Mouse (Mus musculus): ENCODE data around the gene Glrx5. TPM values are rescaled to one million over a fixed set of nuclear protein-coding genes. Genes with fewer than 3 reads are reported as not detected.
A peak's percentile ranks its signal among the peaks of the same experiment; 100 is the strongest.

The Glrx5 gene
- 164 and 169 TPM in 2 replicates for polyA plus RNA-seq (2015; fragmentation: Nextera tagmentation; extraction: Ambion mirVana)

GRCm38 (mm10) chr12:105032147-105032831, at the start of gene Glrx5:
Gene Glrx5, plus strand, starts transcription at chr12:105032688.
- peaks cover 13% of the 10 kb centered on the region; the same call in 1 of the 2 replicates for H3K36me3 ChIP-seq
- WGBS: under 1% methylated on average over 70 of the region's 72 CpGs
- peak within 1 kb of the TSS; percentile 88 for H3K4me2 ChIP-seq
- H3K9ac ChIP-seq: peak within 1 kb of the TSS; percentile 84
- peak; percentile 99 for ATAC-seq (ENCODE audit: low FRiP score, low read depth)
- no peaks in the 10 kb centered on the region for H3K9me3 ChIP-seq
- H3K27me3 ChIP-seq: no peaks in the 10 kb centered on the region
- H3K4me1 ChIP-seq (replicated peaks): peaks cover 41% of the 10 kb centered on the region
- peak within 1 kb of the TSS; percentile 82 for H3K27ac ChIP-seq (replicated peaks)
- H3K4me3 ChIP-seq: peak within 1 kb of the TSS; percentile 84

- no peak for ATAC-seq (ENCODE audit: low FRiP score, low read depth)
- Histone ChIP-seq H3K27ac (replicated peaks) (no peak overlapping the region), H3K4me1 (replicated peaks) (peaks cover 10% of the 10 kb centered on the region), H3K4me2 (no peak overlapping the region), H3K4me3 (no peak overlapping the region), H3K9me3 (no peaks in the 10 kb centered on the region), H3K9ac (no peak overlapping the region), H3K36me3 (no peaks in the 10 kb centered on the region), H3K27me3 (no peaks in the 10 kb centered on the region)
- 58% methylated on average over 7 of the region's 7 CpGs for WGBS
These were observed 49.0 kb upstream of the Glrx5 start for GRCm38 (mm10) chr12:104983476-104983875.

- 78% methylated on average over 5 of the region's 5 CpGs for WGBS
- Histone ChIP-seq H3K36me3 (no peaks in the 10 kb centered on the region), H3K9me3 (no peaks in the 10 kb centered on the region), H3K4me2 (no peak overlapping the region), H3K27me3 (no peaks in the 10 kb centered on the region), H3K4me3 (no peak overlapping the region), H3K9ac (no peak overlapping the region), H3K4me1 (replicated peaks) (0 out of 2 replicates have a peak, but pooled peaks cover 4% of the 10 kb centered on the region), H3K27ac (replicated peaks) (no peak overlapping the region)
- no peak for ATAC-seq (ENCODE audit: low FRiP score, low read depth)
These were observed 47.4 kb upstream of the Glrx5 start for GRCm38 (mm10) chr12:104985088-104985487.

GRCm38 (mm10) chr12:104986001-104986400, 46.5 kb upstream of the Glrx5 start:
- no peak for ATAC-seq (ENCODE audit: low FRiP score, low read depth)
- WGBS: 90% methylated on average over 2 of the region's 2 CpGs
- Histone ChIP-seq H3K4me1 (replicated peaks) (0 out of 2 replicates have a peak, but pooled peaks cover 4% of the 10 kb centered on the region), H3K4me2 (no peak overlapping the region), H3K4me3 (no peak overlapping the region), H3K9me3 (no peaks in the 10 kb centered on the region), H3K27me3 (no peaks in the 10 kb centered on the region), H3K9ac (no peak overlapping the region), H3K36me3 (no peaks in the 10 kb centered on the region), H3K27ac (replicated peaks) (no peak overlapping the region)

DNA sequence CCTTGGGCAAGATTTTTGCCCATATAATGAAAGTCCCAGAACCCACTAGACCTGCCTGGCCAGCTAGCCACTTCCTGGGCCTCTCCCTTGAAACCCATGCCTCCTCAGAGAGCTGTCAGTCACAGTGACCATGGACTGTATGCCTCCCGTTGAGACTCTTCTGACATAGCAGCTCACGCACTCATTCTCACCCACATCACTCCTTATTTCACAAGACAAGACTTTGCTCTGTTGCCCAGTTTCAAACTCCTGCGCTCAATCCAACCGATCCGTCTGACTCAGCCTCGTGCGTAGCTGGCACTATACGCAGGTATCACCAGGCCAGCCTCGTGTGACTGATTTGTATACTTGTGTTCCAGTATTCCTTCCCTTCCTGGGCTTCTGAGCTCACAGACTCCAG, 45.7 kb upstream of the Glrx5 start:
- no peak overlapping the region for H3K9ac ChIP-seq
- no peaks in the 10 kb centered on the region for H3K9me3 ChIP-seq
- no peak overlapping the region for H3K27ac ChIP-seq (replicated peaks)
- 0 out of 2 replicates have a peak, but pooled peaks cover 4% of the 10 kb centered on the region for H3K4me1 ChIP-seq (replicated peaks)
- H3K4me3 ChIP-seq: no peak overlapping the region
- H3K36me3 ChIP-seq: no peaks in the 10 kb centered on the region
- no peak for ATAC-seq (ENCODE audit: low FRiP score, low read depth)
- H3K27me3 ChIP-seq: no peaks in the 10 kb centered on the region
- no peak overlapping the region for H3K4me2 ChIP-seq
- 93% methylated on average over 9 of the region's 9 CpGs for WGBS

DNA sequence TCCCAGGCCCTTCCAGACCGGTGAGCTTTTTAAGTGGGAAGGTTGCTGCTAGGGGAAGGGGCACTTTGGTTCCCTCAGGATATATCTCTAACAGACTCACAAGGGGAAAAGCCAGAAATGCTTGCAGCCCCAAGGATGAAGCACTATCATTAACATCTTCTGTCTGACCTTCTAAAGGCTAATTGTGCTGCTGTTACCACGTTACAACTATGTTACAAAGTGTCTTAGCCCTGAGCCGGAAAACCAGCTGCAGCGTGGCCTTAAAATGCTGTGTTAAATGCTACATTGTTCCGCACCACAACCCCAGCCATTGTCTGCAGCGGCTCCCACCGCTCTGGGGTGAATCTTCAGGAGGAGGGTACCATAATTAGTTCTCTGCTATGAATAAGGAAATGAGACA, 44.6 kb upstream of the Glrx5 start:
- 28% methylated on average over 7 of the region's 7 CpGs for WGBS
- no peak for ATAC-seq (ENCODE audit: low FRiP score, low read depth)
- no peaks in the 10 kb centered on the region for H3K9me3 ChIP-seq
- no peak overlapping the region for H3K4me2 ChIP-seq
- no peak overlapping the region for H3K27ac ChIP-seq (replicated peaks)
- 0 out of 2 replicates have a peak, but pooled peaks cover 4% of the 10 kb centered on the region for H3K4me1 ChIP-seq (replicated peaks)
- no peak overlapping the region for H3K9ac ChIP-seq
- no peak overlapping the region for H3K4me3 ChIP-seq
- H3K36me3 ChIP-seq: no peaks in the 10 kb centered on the region
- H3K27me3 ChIP-seq: no peaks in the 10 kb centered on the region

DNA sequence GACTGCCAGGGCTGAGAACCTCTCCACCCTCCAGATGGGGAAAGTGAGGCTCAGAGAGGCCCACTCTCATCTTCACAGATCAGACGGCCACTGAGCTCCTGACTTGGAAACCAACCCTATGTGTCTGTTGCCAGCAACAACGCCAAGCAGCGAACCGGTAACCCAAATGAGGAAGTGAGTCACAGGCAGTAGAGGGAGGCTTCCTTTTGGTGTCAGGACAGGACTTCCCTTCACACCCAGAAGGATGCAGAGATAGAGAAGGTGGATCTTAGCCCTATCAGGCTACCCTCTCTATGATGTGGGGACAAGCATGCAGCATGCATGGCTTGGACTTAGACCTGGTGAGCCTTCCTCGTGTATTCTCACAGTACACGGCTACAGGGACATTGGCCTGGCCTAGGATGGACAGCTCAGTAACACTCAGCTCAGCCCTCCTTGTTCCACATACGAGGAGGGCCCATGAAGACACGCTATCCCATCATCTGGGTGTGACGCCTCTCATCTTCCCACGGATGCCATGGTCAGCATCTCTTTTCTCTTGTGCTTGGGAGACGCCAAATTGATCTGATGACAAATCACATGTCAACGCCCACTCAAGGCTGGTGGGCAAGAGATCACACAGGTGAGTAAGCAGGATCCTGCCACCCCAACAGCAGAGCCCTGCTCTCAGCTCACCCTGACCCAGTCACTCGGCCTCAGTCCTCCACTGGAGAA, 41.6 kb upstream of the Glrx5 start:
- H3K27ac ChIP-seq (replicated peaks): no peak overlapping the region
- no peaks in the 10 kb centered on the region for H3K27me3 ChIP-seq
- no peak overlapping the region for H3K9ac ChIP-seq
- 81% methylated on average over 13 of the region's 13 CpGs for WGBS
- H3K36me3 ChIP-seq: no peaks in the 10 kb centered on the region
- 0 out of 2 replicates have a peak, but pooled peaks cover 4% of the 10 kb centered on the region for H3K4me1 ChIP-seq (replicated peaks)
- H3K4me3 ChIP-seq: no peak overlapping the region
- no peak overlapping the region for H3K4me2 ChIP-seq
- no peaks in the 10 kb centered on the region for H3K9me3 ChIP-seq
- ATAC-seq (ENCODE audit: low FRiP score, low read depth): no peak

- no peak overlapping the region for H3K27ac ChIP-seq (replicated peaks)
- H3K4me1 ChIP-seq (replicated peaks): 0 out of 2 replicates have a peak, but pooled peaks cover 4% of the 10 kb centered on the region
- WGBS: 86% methylated on average over 10 of the region's 10 CpGs
- H3K4me3 ChIP-seq: no peak overlapping the region
- no peaks in the 10 kb centered on the region for H3K27me3 ChIP-seq
- no peaks in the 10 kb centered on the region for H3K9me3 ChIP-seq
- ATAC-seq (ENCODE audit: low FRiP score, low read depth): no peak
- H3K9ac ChIP-seq: no peak overlapping the region
- no peak overlapping the region for H3K4me2 ChIP-seq
- no peaks in the 10 kb centered on the region for H3K36me3 ChIP-seq
These were observed 40.3 kb upstream of the Glrx5 start for GRCm38 (mm10) chr12:104992123-104992741.

DNA sequence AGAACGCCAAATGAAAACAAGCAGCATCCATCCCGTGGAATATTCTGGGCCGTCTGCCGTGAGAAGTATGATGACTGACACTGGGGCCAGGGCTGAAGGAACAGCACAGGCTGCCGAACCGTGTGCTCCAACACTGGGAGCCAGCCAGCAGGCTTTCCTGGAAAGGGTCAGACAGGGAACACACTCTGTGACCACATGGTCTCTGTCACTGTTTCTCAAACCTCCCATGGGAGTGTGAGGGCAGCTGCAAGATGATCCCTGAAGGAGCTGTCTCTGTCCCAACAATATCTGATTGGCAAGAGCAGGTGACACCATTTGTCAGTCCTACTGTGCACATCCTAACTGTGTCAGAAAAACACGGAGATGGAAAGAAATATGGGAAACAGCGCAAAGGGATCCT, 39.6 kb upstream of the Glrx5 start:
- Histone ChIP-seq H3K4me2 (no peak overlapping the region), H3K9ac (no peak overlapping the region), H3K4me3 (no peak overlapping the region), H3K36me3 (no peaks in the 10 kb centered on the region), H3K9me3 (no peaks in the 10 kb centered on the region), H3K27me3 (no peaks in the 10 kb centered on the region), H3K4me1 (replicated peaks) (0 out of 2 replicates have a peak, but pooled peaks cover 2% of the 10 kb centered on the region), H3K27ac (replicated peaks) (no peak overlapping the region)
- 68% methylated on average over 8 of the region's 8 CpGs for WGBS
- no peak for ATAC-seq (ENCODE audit: low FRiP score, low read depth)

DNA sequence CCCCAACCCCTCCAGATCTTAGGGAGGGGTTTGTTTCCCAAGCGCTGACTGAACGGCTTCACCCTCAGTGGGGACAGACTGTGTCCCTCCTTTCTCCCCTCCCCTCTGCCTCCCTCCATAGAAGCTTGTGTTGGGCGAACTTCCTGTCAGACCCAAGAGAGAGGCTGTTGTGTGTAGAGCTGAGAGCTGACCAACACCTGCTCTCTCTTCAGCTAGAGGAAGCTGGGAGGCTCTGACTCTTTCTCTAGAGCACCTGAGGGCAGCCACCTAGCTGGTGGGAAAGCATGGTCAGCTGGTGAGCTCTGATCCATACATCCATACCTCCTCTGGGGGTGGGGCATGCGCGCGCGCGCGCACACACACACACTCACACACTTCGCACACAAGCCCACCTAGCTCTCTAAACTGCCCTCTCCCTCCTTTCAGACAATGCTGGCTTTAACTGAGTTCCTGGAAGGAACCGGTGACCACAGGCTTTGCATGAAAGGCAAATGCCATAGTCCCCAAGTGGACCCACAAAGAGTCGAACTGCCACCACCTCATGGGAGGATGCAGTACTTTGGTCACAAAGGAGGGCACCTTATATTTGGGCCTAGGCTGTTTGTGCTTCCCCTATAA, 37.1 kb upstream of the Glrx5 start:
- no peaks in the 10 kb centered on the region for H3K4me1 ChIP-seq (replicated peaks)
- no peak overlapping the region for H3K4me3 ChIP-seq
- H3K27me3 ChIP-seq: no peaks in the 10 kb centered on the region
- ATAC-seq (ENCODE audit: low FRiP score, low read depth): no peak
- no peak overlapping the region for H3K27ac ChIP-seq (replicated peaks)
- no peak overlapping the region for H3K9ac ChIP-seq
- 87% methylated on average over 12 of the region's 12 CpGs for WGBS
- no peaks in the 10 kb centered on the region for H3K9me3 ChIP-seq
- no peaks in the 10 kb centered on the region for H3K36me3 ChIP-seq
- no peak overlapping the region for H3K4me2 ChIP-seq

DNA sequence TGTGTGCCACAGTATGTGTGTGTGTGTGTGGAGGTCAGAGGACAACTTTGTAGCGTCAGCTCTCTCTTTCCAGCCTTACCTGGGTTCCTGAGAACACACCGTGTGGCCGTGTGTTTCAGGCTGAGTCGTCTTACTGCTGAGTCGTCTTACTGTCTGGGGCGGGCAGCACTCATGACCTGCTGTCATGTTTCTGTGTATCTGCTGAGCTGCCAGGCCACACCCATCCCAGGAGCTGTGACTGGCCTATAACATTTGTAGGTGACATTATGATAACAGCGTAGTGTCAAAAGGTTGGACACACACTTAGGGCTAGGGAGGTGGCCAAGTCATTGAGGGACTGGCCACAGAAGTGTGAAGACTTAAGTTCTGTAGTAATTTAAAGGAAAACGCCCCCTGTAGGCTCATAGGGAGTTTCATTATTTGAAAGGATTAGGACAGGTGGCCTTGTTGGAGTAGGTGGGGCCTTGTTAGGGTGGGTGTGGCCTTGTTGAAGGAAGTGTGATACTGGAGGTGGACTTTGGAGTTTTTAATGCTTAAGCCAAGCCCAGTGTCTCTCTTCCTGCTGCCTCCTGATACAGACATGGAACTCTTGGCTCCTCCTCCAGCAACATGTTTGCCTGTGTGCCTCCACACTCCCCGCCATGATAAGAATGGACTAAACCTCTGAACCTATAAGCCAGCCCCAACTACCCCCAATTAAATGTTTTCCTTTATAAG, 36.3 kb upstream of the Glrx5 start:
- no peak overlapping the region for H3K4me2 ChIP-seq
- H3K36me3 ChIP-seq: no peaks in the 10 kb centered on the region
- no peak overlapping the region for H3K9ac ChIP-seq
- WGBS: 90% methylated on average over 9 of the region's 9 CpGs
- no peak for ATAC-seq (ENCODE audit: low FRiP score, low read depth)
- no peaks in the 10 kb centered on the region for H3K27me3 ChIP-seq
- H3K27ac ChIP-seq (replicated peaks): no peak overlapping the region
- no peaks in the 10 kb centered on the region for H3K4me1 ChIP-seq (replicated peaks)
- no peaks in the 10 kb centered on the region for H3K9me3 ChIP-seq
- H3K4me3 ChIP-seq: no peak overlapping the region

Measured in hindbrain, embryonic 15.5 days (tissue).